Mouse (Mus musculus): Measurements from ENCODE around the gene Anks1b. TPM values are rescaled to one million over a fixed set of nuclear protein-coding genes. Genes with fewer than 3 reads are reported as not detected.
A peak's percentile ranks its signal among the peaks of the same experiment; 100 is the strongest.

Gene Anks1b
- polyA plus RNA-seq, 1 experiment from 2014 or later: 2.8 TPM

DNA sequence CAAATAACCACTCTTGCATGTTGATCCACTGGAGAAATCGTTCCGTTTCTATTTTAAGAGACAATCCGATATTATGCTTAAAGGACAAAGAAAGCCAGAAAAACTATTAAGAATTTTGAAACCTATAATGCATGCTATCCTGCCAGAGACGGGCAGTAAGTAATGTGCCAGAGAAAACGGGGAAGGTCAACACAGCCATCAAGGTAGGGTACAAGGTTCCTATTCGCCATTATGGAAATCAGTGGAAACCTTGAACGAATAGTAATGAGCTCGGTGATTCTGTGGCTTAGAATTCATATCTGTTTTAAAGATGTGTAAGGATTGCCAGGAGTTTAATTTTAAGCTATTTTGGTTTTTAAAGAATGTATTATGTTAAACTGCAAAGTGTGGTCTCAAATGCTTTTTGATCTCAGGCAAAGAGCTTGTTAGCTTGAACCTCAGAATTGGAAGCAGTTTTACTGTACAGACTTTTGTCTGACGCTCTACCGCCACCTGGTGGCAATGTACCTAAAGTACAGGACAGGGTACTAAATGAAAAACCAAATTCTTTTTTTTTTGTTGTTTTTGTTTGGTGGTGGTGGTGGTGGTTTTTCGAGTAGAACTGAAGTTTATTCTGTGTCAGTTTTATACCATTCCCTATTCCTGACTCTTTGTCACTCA, 816.7 kb downstream of the Anks1b start:
- 57% methylated on average over 11 of the region's 11 CpGs for WGBS
- ATAC-seq (ENCODE audit: insufficient number of reproducible peaks, insufficient read depth, low FRiP score, low TSS enrichment): no peak
- no peaks in the 10 kb centered on the region for H3K27me3 ChIP-seq
- H3K9ac ChIP-seq: no peak overlapping the region
- no peak overlapping the region for H3K27ac ChIP-seq
- H3K4me3 ChIP-seq: no peak overlapping the region
- H3K4me1 ChIP-seq: no peaks in the 10 kb centered on the region
- no peaks in the 10 kb centered on the region for H3K36me3 ChIP-seq
- H3K4me2 ChIP-seq (replicated peaks): no peak overlapping the region
- no peaks in the 10 kb centered on the region for H3K9me3 ChIP-seq

DNA sequence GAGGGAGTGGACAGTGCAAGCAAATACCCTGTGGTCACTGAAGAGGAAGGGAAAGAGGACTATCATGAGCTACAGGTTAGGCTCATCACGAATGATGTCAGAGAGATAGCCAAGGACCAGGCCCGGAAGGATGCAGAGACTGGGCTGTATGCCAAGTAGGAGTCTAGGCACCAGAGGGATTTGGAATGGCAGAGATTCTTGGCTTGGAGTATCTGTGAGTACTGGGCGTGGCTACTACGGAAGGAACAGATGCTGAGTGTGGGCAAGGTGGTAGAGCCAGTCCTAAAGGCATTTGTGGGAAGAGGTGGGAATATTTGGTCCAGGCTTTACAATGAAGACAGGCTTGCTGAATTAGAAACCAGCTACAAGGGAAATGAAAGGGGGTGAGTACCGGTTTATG, 823.4 kb downstream of the Anks1b start:
- Histone ChIP-seq H3K27me3 (no peaks in the 10 kb centered on the region), H3K4me1 (no peaks in the 10 kb centered on the region), H3K4me2 (replicated peaks) (no peak overlapping the region), H3K4me3 (no peak overlapping the region), H3K9me3 (no peaks in the 10 kb centered on the region), H3K9ac (no peak overlapping the region), H3K27ac (no peak overlapping the region), H3K36me3 (no peaks in the 10 kb centered on the region)
- ATAC-seq (ENCODE audit: insufficient number of reproducible peaks, insufficient read depth, low FRiP score, low TSS enrichment): no peak
- WGBS: 79% methylated on average over 5 of the region's 5 CpGs

DNA sequence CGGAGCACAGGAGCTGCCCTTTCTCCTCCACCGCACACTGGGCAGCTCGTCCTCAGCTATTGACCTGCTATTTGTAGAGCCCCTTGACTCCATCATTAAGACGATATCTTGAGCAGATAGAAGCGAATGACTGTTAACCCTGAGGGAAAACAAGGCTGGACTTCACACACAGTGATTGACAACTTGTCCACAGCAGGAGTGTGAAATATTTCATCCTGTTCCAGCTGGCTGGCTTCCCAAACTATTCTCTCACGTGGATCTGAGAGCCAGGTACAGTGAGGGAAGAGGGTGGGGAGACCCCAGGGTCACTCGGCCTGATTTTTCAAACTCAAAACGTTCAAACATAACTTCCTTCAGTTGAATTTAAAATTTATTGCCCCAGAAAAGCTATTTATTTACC, 824.1 kb downstream of the Anks1b start:
- Histone ChIP-seq H3K9ac (no peak overlapping the region), H3K4me3 (no peak overlapping the region), H3K36me3 (no peaks in the 10 kb centered on the region), H3K9me3 (no peaks in the 10 kb centered on the region), H3K27me3 (no peaks in the 10 kb centered on the region), H3K27ac (no peak overlapping the region), H3K4me2 (replicated peaks) (no peak overlapping the region), H3K4me1 (no peaks in the 10 kb centered on the region)
- no peak for ATAC-seq (ENCODE audit: insufficient number of reproducible peaks, insufficient read depth, low FRiP score, low TSS enrichment)
- 51% methylated on average over 8 of the region's 8 CpGs for WGBS

DNA sequence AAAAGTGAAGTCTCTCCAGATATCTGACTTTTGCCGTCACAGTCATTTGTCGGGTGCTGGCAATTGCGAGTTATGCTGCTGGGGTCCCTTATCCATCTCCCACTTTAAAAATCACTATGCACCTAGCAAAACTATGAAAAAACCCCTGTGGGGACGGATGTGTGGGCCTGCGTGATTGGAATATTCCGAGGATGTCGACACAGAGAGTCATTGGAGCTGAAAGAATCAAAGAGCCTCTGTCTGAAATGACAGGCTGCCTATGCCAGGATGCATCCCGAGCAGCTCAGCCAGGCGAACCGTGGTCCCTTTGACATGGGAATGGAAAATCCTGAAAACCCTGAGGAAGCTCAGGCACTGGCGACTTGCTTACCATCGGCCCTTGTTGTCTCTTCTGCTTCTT, 825.9 kb downstream of the Anks1b start:
- Histone ChIP-seq H3K27ac (no peak overlapping the region), H3K9me3 (no peaks in the 10 kb centered on the region), H3K4me1 (no peaks in the 10 kb centered on the region), H3K27me3 (no peaks in the 10 kb centered on the region), H3K36me3 (no peaks in the 10 kb centered on the region), H3K4me3 (no peak overlapping the region), H3K9ac (no peak overlapping the region), H3K4me2 (replicated peaks) (no peak overlapping the region)
- 78% methylated on average over 12 of the region's 12 CpGs for WGBS
- ATAC-seq (ENCODE audit: insufficient number of reproducible peaks, insufficient read depth, low FRiP score, low TSS enrichment): no peak

DNA sequence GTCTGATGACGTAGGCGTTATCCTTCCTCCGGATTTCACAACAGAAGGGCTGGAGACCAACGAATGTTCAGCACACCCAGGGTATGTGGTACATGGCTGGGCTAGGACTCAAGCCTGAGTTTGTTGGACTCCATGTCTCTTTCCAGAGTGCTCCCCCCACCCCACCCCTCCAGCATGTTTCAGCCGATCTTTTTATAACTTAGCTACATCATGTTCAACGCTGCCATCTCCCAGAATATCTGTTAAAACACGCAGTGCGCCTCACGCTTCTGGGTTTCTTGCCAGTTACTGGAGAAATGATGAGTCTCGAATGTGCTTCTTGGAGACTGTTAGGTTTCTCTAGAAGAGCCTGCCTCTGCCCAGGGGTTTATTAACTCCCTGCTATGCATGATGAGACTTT, 831.3 kb downstream of the Anks1b start:
- Histone ChIP-seq H3K4me2 (replicated peaks) (no peak overlapping the region), H3K9ac (no peak overlapping the region), H3K36me3 (no peaks in the 10 kb centered on the region), H3K27ac (no peak overlapping the region), H3K9me3 (no peaks in the 10 kb centered on the region), H3K27me3 (no peaks in the 10 kb centered on the region), H3K4me1 (no peaks in the 10 kb centered on the region), H3K4me3 (no peak overlapping the region)
- WGBS: 90% methylated on average over 10 of the region's 10 CpGs
- ATAC-seq (ENCODE audit: insufficient number of reproducible peaks, insufficient read depth, low FRiP score, low TSS enrichment): no peak

DNA sequence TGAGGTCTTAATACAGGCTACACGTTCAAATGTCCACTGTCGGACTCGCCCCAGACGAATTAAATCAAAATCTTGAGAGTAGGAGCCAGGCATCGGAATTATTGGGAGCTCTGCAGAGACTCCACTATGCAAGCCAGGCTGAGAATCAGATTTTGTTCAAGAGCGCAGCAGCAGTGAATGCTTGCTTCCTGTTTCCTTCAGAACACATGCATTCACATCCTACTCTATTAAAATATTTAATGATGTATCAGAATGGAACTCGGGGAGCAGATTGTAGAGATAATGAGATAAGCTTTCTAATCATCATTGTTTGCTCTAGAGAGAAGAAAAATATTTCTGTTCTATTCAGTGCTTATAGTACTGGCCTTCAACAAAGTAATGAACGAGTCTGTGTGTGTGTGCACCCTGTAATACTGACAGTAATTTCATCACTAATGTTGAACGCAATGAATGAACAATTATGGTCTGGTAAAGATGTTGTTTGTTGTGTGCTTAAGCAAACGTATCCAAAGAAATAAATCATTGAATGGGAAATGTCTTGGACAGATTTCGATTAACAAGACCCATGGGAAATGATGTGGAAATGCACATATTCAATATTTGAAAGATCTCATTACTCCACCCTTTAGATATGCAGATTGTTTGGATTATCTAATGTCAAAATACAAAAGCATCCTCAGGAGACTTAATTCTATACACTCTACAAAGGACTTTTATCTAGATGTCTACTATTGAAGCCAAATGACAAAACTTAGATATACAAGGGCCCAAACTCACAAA, 835.7 kb downstream of the Anks1b start:
- Histone ChIP-seq H3K4me3 (no peak overlapping the region), H3K4me1 (no peaks in the 10 kb centered on the region), H3K36me3 (no peaks in the 10 kb centered on the region), H3K9ac (no peak overlapping the region), H3K27ac (no peak overlapping the region), H3K9me3 (no peaks in the 10 kb centered on the region), H3K4me2 (replicated peaks) (no peak overlapping the region), H3K27me3 (no peaks in the 10 kb centered on the region)
- 69% methylated on average over 11 of the region's 11 CpGs for WGBS
- ATAC-seq (ENCODE audit: insufficient number of reproducible peaks, insufficient read depth, low FRiP score, low TSS enrichment): no peak

DNA sequence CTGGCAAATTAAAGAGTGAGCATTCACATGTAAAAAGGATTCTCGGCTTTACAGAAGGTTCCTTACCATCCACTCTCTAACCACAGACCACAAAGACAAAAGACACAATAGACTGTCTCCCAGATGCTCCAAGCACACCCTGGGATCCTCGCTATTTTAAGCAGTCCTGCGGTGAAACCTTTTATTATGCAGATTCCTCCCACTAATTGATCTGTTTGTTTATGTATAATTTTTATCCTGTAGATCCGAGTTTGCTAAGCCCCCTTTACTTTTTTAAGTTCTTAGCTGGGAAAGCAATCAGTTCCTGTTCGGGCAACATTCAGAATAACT, 836.3 kb downstream of the Anks1b start:
- H3K9me3 ChIP-seq: no peaks in the 10 kb centered on the region
- H3K27me3 ChIP-seq: no peaks in the 10 kb centered on the region
- H3K4me2 ChIP-seq (replicated peaks): no peak overlapping the region
- 17% methylated on average over 5 of the region's 5 CpGs for WGBS
- no peaks in the 10 kb centered on the region for H3K4me1 ChIP-seq
- no peak overlapping the region for H3K9ac ChIP-seq
- ATAC-seq (ENCODE audit: insufficient number of reproducible peaks, insufficient read depth, low FRiP score, low TSS enrichment): no peak
- H3K27ac ChIP-seq: no peak overlapping the region
- no peak overlapping the region for H3K4me3 ChIP-seq
- H3K36me3 ChIP-seq: no peaks in the 10 kb centered on the region

DNA sequence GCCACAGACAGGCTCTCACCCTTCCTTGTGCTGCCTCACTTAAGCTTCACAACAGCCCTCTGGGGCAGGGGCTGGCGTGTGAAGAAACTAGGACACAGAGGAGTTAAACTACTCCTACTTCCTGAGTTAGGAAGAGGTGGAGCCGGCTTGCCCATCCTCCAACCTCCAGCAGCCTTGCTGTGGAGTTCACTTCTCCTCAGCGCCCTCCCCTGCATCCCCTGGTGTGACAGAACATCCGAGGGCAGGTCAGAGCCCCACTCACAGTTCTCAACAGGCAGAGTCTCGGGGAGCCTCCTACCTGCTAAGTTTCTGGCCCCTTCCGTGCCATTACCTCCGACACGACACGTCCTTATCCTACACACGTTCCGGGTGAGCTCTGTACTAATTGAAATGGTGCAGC, 844.7 kb downstream of the Anks1b start:
- Histone ChIP-seq H3K27ac (0 out of 2 replicates have a peak overlapping the region, but pooled peaks have one; percentile 23), H3K9ac (no peak overlapping the region), H3K36me3 (no peaks in the 10 kb centered on the region), H3K4me3 (0 out of 2 replicates have a peak overlapping the region, but pooled peaks have one; percentile 13), H3K27me3 (no peaks in the 10 kb centered on the region), H3K4me1 (peaks cover 5% of the 10 kb centered on the region; the same call in 1 of the 2 replicates), H3K9me3 (no peaks in the 10 kb centered on the region), H3K4me2 (replicated peaks) (peak overlapping the region; percentile 32)
- 32% methylated on average over 11 of the region's 11 CpGs for WGBS
- ATAC-seq (ENCODE audit: insufficient number of reproducible peaks, insufficient read depth, low FRiP score, low TSS enrichment): peak; percentile 52; the same call in 1 of the 2 replicates

DNA sequence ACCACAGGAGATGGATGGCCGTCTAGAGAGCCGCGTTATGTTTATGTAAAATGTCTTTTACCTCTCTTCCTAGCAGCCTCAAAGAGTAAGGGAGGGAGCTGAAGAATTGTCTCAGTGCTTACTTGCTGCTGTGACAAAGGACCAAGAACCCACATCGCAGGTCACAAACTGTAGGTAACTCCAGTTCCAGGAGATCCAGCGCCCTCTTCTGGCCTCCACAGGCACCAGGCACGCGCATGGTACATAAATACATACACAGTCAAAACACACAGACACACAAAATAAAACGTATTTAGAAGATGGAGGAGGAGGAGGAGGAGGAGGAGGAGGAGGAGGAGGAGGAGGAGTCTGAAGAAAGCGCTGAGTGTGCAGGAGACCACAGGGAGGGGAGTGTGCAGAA, 845.4 kb downstream of the Anks1b start:
- Histone ChIP-seq H3K9ac (no peak overlapping the region), H3K4me2 (replicated peaks) (no peak overlapping the region), H3K27ac (no peak overlapping the region), H3K9me3 (no peaks in the 10 kb centered on the region), H3K4me1 (peaks cover 5% of the 10 kb centered on the region; the same call in 1 of the 2 replicates), H3K27me3 (no peaks in the 10 kb centered on the region), H3K4me3 (no peak overlapping the region), H3K36me3 (no peaks in the 10 kb centered on the region)
- WGBS: 79% methylated on average over 8 of the region's 9 CpGs
- no peak for ATAC-seq (ENCODE audit: insufficient number of reproducible peaks, insufficient read depth, low FRiP score, low TSS enrichment)

DNA sequence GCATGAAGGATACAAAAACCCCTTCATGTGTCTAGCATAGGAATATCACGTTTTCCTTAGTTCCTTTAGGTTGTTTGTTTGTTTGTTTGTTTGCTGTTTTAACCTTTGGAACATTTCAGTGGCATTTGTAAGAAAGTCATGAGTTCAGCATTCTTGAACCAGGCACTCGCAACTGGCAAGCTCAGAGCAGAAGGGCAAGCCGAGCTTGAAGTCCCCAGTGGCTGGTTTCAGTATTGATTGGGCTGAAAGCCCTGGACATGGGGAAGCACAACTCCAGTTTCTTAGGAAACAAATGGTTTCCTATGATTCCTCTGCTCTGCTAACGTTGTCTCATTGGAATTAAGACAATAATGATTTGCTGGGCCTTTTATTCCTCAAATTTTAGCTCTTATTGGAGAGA, 846.7 kb downstream of the Anks1b start:
- Histone ChIP-seq H3K9ac (no peak overlapping the region), H3K9me3 (no peaks in the 10 kb centered on the region), H3K4me2 (replicated peaks) (no peak overlapping the region), H3K36me3 (no peaks in the 10 kb centered on the region), H3K27me3 (no peaks in the 10 kb centered on the region), H3K27ac (no peak overlapping the region), H3K4me3 (no peak overlapping the region), H3K4me1 (peaks cover 5% of the 10 kb centered on the region; the same call in 1 of the 2 replicates)
- ATAC-seq (ENCODE audit: insufficient number of reproducible peaks, insufficient read depth, low FRiP score, low TSS enrichment): no peak
- 40% methylated on average over 4 of the region's 4 CpGs for WGBS

DNA sequence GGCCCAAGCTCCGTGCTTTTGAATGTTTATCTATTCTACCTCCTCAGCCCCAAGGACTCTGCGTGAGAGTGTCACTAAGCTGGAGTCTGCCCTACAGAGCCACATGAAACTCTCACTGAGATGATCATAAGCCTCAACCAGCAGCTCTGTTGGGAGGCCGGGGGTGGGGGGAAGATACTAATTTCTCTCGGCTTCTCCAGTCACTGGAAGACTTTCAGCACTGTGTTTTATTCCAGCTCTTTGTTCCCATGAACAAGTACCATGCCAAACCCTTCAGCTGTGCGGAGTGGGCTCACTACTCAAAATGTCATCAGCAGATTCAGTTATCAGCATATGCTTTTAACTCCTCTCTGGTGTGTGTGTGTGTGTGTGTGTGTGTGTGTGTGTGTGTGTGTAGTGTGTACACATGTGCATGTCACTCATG, 849.8 kb downstream of the Anks1b start:
- H3K4me2 ChIP-seq (replicated peaks): no peak overlapping the region
- 80% methylated on average over 5 of the region's 5 CpGs for WGBS
- 0 out of 2 replicates have a peak, but pooled peaks cover 3% of the 10 kb centered on the region for H3K27me3 ChIP-seq
- peaks cover 1% of the 10 kb centered on the region; the same call in 1 of the 2 replicates for H3K4me1 ChIP-seq
- no peaks in the 10 kb centered on the region for H3K9me3 ChIP-seq
- H3K4me3 ChIP-seq: no peak overlapping the region
- no peak overlapping the region for H3K27ac ChIP-seq
- H3K36me3 ChIP-seq: no peaks in the 10 kb centered on the region
- H3K9ac ChIP-seq: no peak overlapping the region
- ATAC-seq (ENCODE audit: insufficient number of reproducible peaks, insufficient read depth, low FRiP score, low TSS enrichment): no peak

DNA sequence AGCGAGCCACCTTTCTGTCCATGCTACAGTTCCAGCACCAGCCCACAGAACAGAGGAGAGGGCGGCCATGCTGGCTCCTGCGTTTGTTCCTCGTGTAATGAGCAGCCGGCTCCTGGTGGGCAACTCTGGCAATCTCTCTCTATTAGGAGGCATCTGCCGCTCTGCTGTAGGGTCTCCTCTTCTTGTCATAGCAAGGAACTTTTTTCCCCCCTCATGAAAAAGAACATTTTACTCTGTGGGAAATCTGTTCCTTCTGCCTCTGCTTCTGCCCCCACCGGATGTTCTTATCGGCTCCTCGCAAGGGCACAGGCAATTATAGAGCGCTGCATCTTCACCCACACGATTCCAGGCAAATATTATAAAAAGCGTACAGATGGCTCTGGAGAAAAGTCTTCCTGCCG, 850.6 kb downstream of the Anks1b start:
- Histone ChIP-seq H3K4me1 (peaks cover 4% of the 10 kb centered on the region; the same call in 1 of the 2 replicates), H3K9me3 (no peaks in the 10 kb centered on the region), H3K27me3 (0 out of 2 replicates have a peak, but pooled peaks cover 3% of the 10 kb centered on the region), H3K4me3 (no peak overlapping the region), H3K4me2 (replicated peaks) (no peak overlapping the region), H3K36me3 (no peaks in the 10 kb centered on the region), H3K27ac (no peak overlapping the region), H3K9ac (no peak overlapping the region)
- WGBS: 89% methylated on average over 13 of the region's 13 CpGs
- no peak; the same call in 1 of the 2 replicates for ATAC-seq (ENCODE audit: insufficient number of reproducible peaks, insufficient read depth, low FRiP score, low TSS enrichment)

All from embryonic facial prominence, embryonic 12.5 days (tissue).